Mouse (Mus musculus): ENCODE results near the gene Proca1.
"Not testable (repeated sequence)": the region's sequence is repeated elsewhere in the genome, so short reads cannot be mapped to it uniquely, and the experiment has no call there.

Gene Proca1

GRCm38 (mm10) chr11:78182961-78183844 lies 10.0 kb upstream of the Proca1 start, which contains the start of gene Rpl23a:
Rpl23a (minus strand) TSS chr11:78183584.
- DNase-seq (ENCODE audit: low spot score) = peak; percentile 97

GRCm38 (mm10) chr11:78183884-78184514 lies 9.2 kb upstream of the Proca1 start:
- no peak for DNase-seq (ENCODE audit: low spot score)

GRCm38 (mm10) chr11:78184702-78185101 lies 8.5 kb upstream of the Proca1 start:
- DNase-seq (ENCODE audit: low spot score) = not testable (repeated sequence)

GRCm38 (mm10) chr11:78188331-78189233 lies 4.6 kb upstream of the Proca1 start, which contains the start of gene Rab34:
Rab34 (plus strand) TSS chr11:78188430.
- peak; percentile 86 for DNase-seq (ENCODE audit: low spot score)

GRCm38 (mm10) chr11:78189234-78190040 lies 3.8 kb upstream of the Proca1 start:
- DNase-seq (ENCODE audit: low spot score) = peak; percentile 91

GRCm38 (mm10) chr11:78190041-78190440 lies 3.2 kb upstream of the Proca1 start:
- no peak for DNase-seq (ENCODE audit: low spot score)

- peak; percentile 76 for DNase-seq (ENCODE audit: low spot score)
Observed at GRCm38 (mm10) chr11:78194411-78195100, 1.4 kb downstream of the Proca1 start.

- DNase-seq (ENCODE audit: low spot score) = no peak
Observed at GRCm38 (mm10) chr11:78195101-78195863, 2.1 kb downstream of the Proca1 start.

GRCm38 (mm10) chr11:78202372-78202771 lies 9.2 kb downstream of the Proca1 start:
- no peak for DNase-seq (ENCODE audit: low spot score)

- no peak for DNase-seq (ENCODE audit: low spot score)
Observed at GRCm38 (mm10) chr11:78204287-78204686, 11.1 kb downstream of the Proca1 start.

GRCm38 (mm10) chr11:78205361-78206206 lies 12.4 kb downstream of the Proca1 start:
- DNase-seq (ENCODE audit: low spot score) = no peak

GRCm38 (mm10) chr11:78207190-78207589 lies 14.0 kb downstream of the Proca1 start:
- DNase-seq (ENCODE audit: low spot score) = no peak

- DNase-seq (ENCODE audit: low spot score) = no peak
Observed at GRCm38 (mm10) chr11:78209886-78210285, 16.7 kb downstream of the Proca1 start.

GRCm38 (mm10) chr11:78210615-78211014 lies 17.4 kb downstream of the Proca1 start:
- no peak for DNase-seq (ENCODE audit: low spot score)

GRCm38 (mm10) chr11:78211513-78211912 lies 18.3 kb downstream of the Proca1 start:
- no peak for DNase-seq (ENCODE audit: low spot score)

GRCm38 (mm10) chr11:78213086-78213817 lies 20.1 kb downstream of the Proca1 start:
- DNase-seq (ENCODE audit: low spot score) = no peak

GRCm38 (mm10) chr11:78215709-78216317 lies 22.6 kb downstream of the Proca1 start:
- DNase-seq (ENCODE audit: low spot score) = no peak

- DNase-seq (ENCODE audit: low spot score) = no peak
Observed at GRCm38 (mm10) chr11:78223586-78223985, 30.4 kb downstream of the Proca1 start.
